Mouse (Mus musculus) ES-Bruce4 (cell line): Measurements from ENCODE around the gene Hist1h1d.

ENCODE experiments used
- CTCF ChIP-seq: IDR thresholded peaks from one replicate; pipeline ENCODE4 v1.8.1; 2011; ENCODE audit warnings: low read depth, low read length
- POLR2A ChIP-seq: IDR thresholded peaks from one replicate; pipeline ENCODE4 v1.8.1; 2011; ENCODE audit warnings: low read length; ENCODE audit not compliant: insufficient read depth

DNA sequence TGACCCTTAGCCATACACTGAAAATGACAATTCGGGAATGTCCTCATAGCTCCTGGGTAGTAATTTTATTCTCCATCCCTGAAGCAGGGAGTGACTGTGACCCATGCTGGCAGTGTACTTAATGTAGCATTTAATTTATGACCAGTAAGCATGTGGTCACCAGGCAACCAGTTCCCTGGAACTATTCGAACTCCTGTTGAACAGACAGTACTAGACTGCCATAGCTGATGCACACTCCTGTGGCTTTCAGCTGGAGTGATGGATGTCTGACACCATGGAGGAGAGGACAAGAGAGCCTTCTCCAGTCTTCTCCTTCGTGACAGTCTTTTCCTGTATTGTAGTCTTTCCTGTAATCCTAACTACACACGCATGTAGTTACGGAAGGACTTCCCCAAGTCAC lies 24.1 kb upstream of the Hist1h1d start:
- TF ChIP-seq POLR2A (no peak), CTCF (no peak)
